Mouse (Mus musculus) forebrain, embryonic 14.5 days (tissue): ENCODE results near the gene Rsl1d1. TPM values are rescaled to one million over a fixed set of nuclear protein-coding genes. Genes with fewer than 3 reads are reported as not detected.
"Not testable (repeated sequence)": the region's sequence is repeated elsewhere in the genome, so short reads cannot be mapped to it uniquely, and the experiment has no call there.

ENCODE experiments used
- ATAC-seq: fragments of 200-750 bp; cut with Nextera tagmentation; 2 replicates; pipeline ENCODE4 v1.8.0; 2017; ENCODE audit warnings: mild to moderate bottlenecking, moderate library complexity
- DNase-seq: peaks from one replicate; pipeline ENCODE4 v3.0.0-alpha.2; 2015; ENCODE audit warnings: low spot score
- H3K27ac ChIP-seq: fragments of 300-500 bp; sonication (generic); 2 replicates; pipeline ENCODE4 v1.5.1; 2014; ENCODE audit warnings: low read depth, mild to moderate bottlenecking, control low read depth, low read length, moderate library complexity
- H3K27me3 ChIP-seq: fragments of 300-500 bp; sonication (generic); replicated peaks from 2 replicates; pipeline ENCODE4 v1.6.1; 2014; ENCODE audit warnings: low read length, control low read depth, mixed read lengths; ENCODE audit not compliant: control insufficient read depth, insufficient read depth
- H3K36me3 ChIP-seq: fragments of 300-500 bp; sonication (generic); 2 replicates; pipeline ENCODE4 v1.6.1; 2014; ENCODE audit warnings: low read length, control low read depth; ENCODE audit not compliant: control insufficient read depth, insufficient read depth
- H3K4me1 ChIP-seq: fragments of 300-500 bp; sonication (generic); 2 replicates; pipeline ENCODE4 v1.6.1; 2014; ENCODE audit warnings: antibody characterized with exemption, low read length, control low read depth; ENCODE audit not compliant: control insufficient read depth, insufficient read depth
- H3K4me2 ChIP-seq: fragments of 300-500 bp; sonication (generic); 2 replicates; pipeline ENCODE4 v1.6.1; 2014; ENCODE audit warnings: mild to moderate bottlenecking, control low read depth, low read length
- H3K4me3 ChIP-seq: fragments of 300-500 bp; sonication (generic); 2 replicates; pipeline ENCODE4 v1.5.1; 2014; ENCODE audit warnings: low read depth, low read length, control low read depth
- H3K9ac ChIP-seq: fragments of 300-500 bp; sonication (generic); 2 replicates; pipeline ENCODE4 v1.6.1; 2014; ENCODE audit warnings: mild to moderate bottlenecking, low read length, control low read depth, moderate library complexity
- H3K9me3 ChIP-seq: fragments of 300-500 bp; sonication (generic); replicated peaks from 2 replicates; pipeline ENCODE4 v1.6.1; 2016; ENCODE audit warnings: low read length, control low read depth, mixed read lengths; ENCODE audit not compliant: control insufficient read depth
- WGBS: fragments of 180-500 bp; shearing (Covaris S2); extraction: QIAGEN DNeasy Blood & Tissue Kit; methylation state at CpG from one replicate; pipeline ENCODE4 v1.1.7; 2014; 5-methylcytosine and 5-hydroxymethylcytosine counted together
- polyA plus RNA-seq: library from polyadenylated mRNA; unstranded; fragments of >200 nt; fragmentation: Nextera tagmentation; extraction: Ambion mirVana; gene quantifications from 2 replicates; pipeline ENCODE4 v1.2.1, GENCODE M21; 2014

Gene Rsl1d1
- polyA plus RNA-seq, 1 experiment from 2014 or later, result 192 TPM

GRCm38 (mm10) chr16:11175100-11175488 is 28.0 kb downstream of the Rsl1d1 start:
- Histone ChIP-seq H3K4me1 (peaks cover 8% of the 10 kb centered on the region; the same call in 1 of the 2 replicates), H3K4me2 (peak overlapping the region; percentile 59), H3K9ac (peak overlapping the region; percentile 81; the same call in 1 of the 2 replicates), H3K36me3 (no peaks in the 10 kb centered on the region), H3K4me3 (peak overlapping the region; percentile 87), H3K9me3 (no peaks in the 10 kb centered on the region), H3K27me3 (no peaks in the 10 kb centered on the region), H3K27ac (peak overlapping the region; percentile 34; the same call in 1 of the 2 replicates)
- 8% methylated on average over 9 of the region's 9 CpGs for WGBS
- ATAC-seq, result no peak
- DNase-seq, result no peak

DNA sequence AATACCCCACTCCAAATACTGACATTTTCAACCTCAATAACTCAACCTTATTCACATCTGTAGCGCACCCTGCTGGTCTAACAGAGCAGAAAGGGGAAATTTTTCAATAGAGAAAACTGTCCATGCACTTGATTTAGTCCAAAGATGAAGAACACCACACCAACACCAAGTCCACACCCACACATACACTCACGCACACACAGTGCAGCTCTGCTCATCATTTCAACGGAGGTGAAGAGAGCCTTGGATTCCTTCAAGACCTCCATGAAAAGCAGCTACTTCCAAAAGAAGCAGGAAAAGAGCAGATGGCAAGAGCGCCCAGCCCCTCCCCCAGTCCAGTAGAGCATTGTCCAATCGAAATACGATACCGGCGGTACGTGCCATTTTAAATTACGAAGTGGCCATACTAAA is 28.5 kb downstream of the Rsl1d1 start:
- H3K36me3 ChIP-seq, result no peaks in the 10 kb centered on the region
- H3K4me2 ChIP-seq, result peak overlapping the region; percentile 59
- peaks cover 8% of the 10 kb centered on the region; the same call in 1 of the 2 replicates for H3K4me1 ChIP-seq
- no peaks in the 10 kb centered on the region for H3K27me3 ChIP-seq
- H3K9ac ChIP-seq, result peak overlapping the region; percentile 81; the same call in 1 of the 2 replicates
- ATAC-seq (peak; percentile 22), DNase-seq (peak; percentile 81)
- WGBS, result 5% methylated on average over 10 of the region's 10 CpGs
- H3K4me3 ChIP-seq, result peak overlapping the region; percentile 87
- H3K9me3 ChIP-seq, result no peaks in the 10 kb centered on the region
- peak overlapping the region; percentile 34; the same call in 1 of the 2 replicates for H3K27ac ChIP-seq

DNA sequence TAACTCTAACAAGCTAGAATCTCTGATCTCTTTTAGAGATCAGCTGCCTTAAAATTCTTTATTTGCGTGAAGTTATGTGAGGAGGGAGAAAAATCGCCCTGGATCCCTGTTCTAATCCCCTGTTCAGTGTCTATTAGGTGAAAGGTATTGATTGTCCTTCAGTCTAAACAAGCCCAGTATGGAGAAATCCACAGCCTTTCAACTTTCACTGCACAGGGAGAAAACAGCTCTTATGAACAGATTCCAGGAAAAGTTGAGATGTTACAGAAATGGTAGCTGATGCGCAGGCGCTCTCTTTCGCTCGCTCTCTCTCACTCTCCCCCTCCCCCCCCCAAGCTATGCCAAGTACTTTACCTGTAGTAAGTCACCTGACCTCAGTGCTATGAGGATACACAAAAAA is 31.5 kb downstream of the Rsl1d1 start:
- Histone ChIP-seq H3K27me3 (no peaks in the 10 kb centered on the region), H3K4me3 (no peak overlapping the region), H3K36me3 (no peaks in the 10 kb centered on the region), H3K4me2 (no peak overlapping the region), H3K9ac (no peak overlapping the region), H3K27ac (no peak overlapping the region), H3K4me1 (0 out of 2 replicates have a peak, but pooled peaks cover 4% of the 10 kb centered on the region), H3K9me3 (no peaks in the 10 kb centered on the region)
- ATAC-seq (no peak), DNase-seq (no peak)
- 87% methylated on average over 6 of the region's 6 CpGs for WGBS

DNA sequence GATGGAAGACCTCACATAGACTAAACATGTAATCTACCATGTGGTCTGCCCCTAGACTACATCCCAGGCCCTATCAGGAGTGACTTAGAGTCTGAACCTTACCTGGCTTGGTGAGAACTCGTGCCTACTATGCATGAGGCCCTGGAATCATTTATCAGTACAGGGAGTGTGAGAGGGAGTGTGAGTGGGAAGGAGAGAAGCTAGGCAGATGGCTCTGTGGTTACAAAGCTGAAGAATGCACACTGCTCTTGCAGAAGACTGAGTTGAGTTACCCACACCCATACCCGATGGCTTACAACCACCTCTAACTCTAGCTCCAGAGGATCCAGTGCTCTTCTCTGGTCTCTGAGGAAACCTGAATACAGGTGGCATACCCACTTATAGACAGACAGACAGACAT is 36.7 kb downstream of the Rsl1d1 start:
- no peak overlapping the region for H3K4me2 ChIP-seq
- H3K27me3 ChIP-seq, result no peaks in the 10 kb centered on the region
- H3K4me1 ChIP-seq, result no peaks in the 10 kb centered on the region
- no peak overlapping the region for H3K4me3 ChIP-seq
- no peak overlapping the region for H3K27ac ChIP-seq
- WGBS, result 76% methylated on average over 2 of the region's 2 CpGs
- no peak overlapping the region for H3K9ac ChIP-seq
- H3K9me3 ChIP-seq, result no peaks in the 10 kb centered on the region
- no peak for ATAC-seq
- no peak for DNase-seq
- H3K36me3 ChIP-seq, result peaks cover 13% of the 10 kb centered on the region

DNA sequence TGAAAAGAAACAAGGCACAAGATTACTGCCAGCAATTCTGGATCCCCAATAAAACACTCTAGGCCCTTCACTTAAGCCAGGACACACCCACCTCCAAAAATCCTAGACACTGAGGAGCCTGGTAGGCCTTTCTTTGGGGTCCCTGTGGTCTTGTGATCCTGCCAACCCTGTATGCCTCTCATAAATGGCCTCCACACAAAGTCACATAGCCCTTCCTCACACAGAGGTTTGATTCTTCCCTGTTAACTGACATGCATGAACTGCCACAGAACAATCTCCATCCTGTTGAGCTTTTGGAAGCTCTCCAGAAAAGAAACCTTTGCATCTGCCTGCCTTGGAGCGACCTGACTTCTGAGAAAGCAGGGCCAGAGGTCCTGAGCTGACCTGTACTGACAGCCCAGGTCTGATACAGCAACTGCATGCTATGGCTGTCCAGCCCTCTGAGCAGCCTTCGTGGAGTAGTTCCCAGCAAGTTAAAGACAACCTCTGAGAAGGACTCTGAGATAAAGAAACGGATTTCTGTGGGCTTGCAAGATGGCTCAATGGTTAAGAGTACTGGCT is 38.4 kb downstream of the Rsl1d1 start:
- no peak overlapping the region for H3K4me2 ChIP-seq
- H3K36me3 ChIP-seq, result peaks cover 17% of the 10 kb centered on the region
- H3K27me3 ChIP-seq, result no peaks in the 10 kb centered on the region
- DNase-seq (no peak), ATAC-seq (no peak)
- WGBS, result 81% methylated on average over 3 of the region's 3 CpGs
- no peaks in the 10 kb centered on the region for H3K4me1 ChIP-seq
- H3K9me3 ChIP-seq, result no peaks in the 10 kb centered on the region
- H3K27ac ChIP-seq, result no peak overlapping the region
- no peak overlapping the region for H3K9ac ChIP-seq
- no peak overlapping the region for H3K4me3 ChIP-seq

DNA sequence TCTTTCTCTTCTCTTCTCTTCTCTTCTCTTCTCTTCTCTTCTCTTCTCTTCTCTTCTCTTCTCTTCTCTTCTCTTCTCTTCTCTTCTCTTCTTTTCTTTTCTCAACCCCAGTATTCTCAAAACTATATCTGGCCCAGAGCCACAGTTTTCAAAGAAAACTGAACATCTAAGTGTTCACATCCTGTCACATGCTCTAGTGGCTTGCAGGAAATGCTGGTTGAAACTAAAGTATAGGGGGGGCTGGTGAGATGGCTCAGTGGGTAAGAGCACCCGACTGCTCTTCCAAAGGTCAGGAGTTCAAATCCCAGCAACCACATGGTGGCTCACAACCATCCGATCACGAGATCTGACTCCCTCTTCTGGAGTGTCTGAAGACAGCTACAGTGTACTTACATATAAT is 45.4 kb downstream of the Rsl1d1 start:
- not testable (repeated sequence) for H3K27me3 ChIP-seq

GRCm38 (mm10) chr16:11154500-11154899 is 48.6 kb downstream of the Rsl1d1 start:
- ATAC-seq, result no peak
- no peak for DNase-seq
- Histone ChIP-seq H3K4me1 (no peaks in the 10 kb centered on the region), H3K9me3 (no peaks in the 10 kb centered on the region), H3K9ac (no peak overlapping the region), H3K4me3 (no peak overlapping the region), H3K27me3 (no peaks in the 10 kb centered on the region), H3K27ac (no peak overlapping the region), H3K36me3 (peaks cover 70% of the 10 kb centered on the region), H3K4me2 (no peak overlapping the region)

More for the DNA sequence above, 45.4 kb downstream of the Rsl1d1 start:
- not testable (repeated sequence) for H3K4me3 ChIP-seq, H3K27ac ChIP-seq, H3K9me3 ChIP-seq, DNase-seq, H3K9ac ChIP-seq, H3K4me2 ChIP-seq, ATAC-seq, H3K4me1 ChIP-seq
- peaks cover 67% of the 10 kb centered on the region for H3K36me3 ChIP-seq
- 87% methylated on average over 1 of the region's 3 CpGs for WGBS

DNA sequence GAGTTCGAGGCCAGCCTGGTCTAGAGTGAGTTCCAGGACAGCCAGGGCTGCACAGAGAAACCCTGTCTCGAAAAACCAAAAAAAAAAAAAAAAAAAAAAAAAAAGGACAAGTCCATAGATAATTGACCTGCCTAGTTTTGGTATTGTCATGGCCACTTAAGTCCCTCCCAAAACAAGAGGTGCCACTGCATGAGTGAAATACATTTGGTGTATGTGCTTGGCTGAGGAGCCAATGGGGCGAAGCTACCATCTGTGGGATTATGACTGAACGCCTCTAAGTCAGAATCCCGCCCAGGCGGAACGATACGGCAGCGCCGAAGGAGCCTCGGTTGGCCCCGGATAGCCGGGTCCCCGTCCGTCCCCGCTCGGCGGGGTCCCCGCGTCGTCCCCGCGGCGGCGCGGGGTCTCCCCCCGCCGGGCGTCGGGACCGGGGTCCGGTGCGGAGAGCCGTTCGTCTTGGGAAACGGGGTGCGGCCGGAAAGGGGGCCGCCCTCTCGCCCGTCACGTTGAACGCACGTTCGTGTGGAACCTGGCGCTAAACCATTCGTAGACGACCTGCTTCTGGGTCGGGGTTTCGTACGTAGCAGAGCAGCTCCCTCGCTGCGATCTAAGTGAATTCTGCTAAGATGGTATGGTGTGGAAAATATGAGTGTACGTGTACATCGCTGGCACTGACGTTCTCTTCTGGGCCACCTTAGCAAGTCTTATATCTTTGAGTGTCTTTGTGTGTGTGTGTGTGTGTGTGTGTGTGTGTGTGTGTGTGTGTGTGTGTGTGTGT is 59.2 kb downstream of the Rsl1d1 start:
- H3K27me3 ChIP-seq, H3K4me3 ChIP-seq, H3K4me2 ChIP-seq, H3K27ac ChIP-seq, H3K4me1 ChIP-seq, ATAC-seq, DNase-seq, H3K9me3 ChIP-seq, H3K9ac ChIP-seq: not testable (repeated sequence)
- WGBS, result 21% methylated on average over 55 of the region's 56 CpGs
- H3K36me3 ChIP-seq, result peaks cover 59% of the 10 kb centered on the region
